Mouse (Mus musculus) stomach, postnatal 0 days (tissue): ENCODE measurements around the gene Tmprss11g. TPM values are rescaled to one million over a fixed set of nuclear protein-coding genes. Genes with fewer than 3 reads are reported as not detected.

Source experiments
- ATAC-seq: fragments of 200-750 bp; cut with Nextera tagmentation; 2 replicates; pipeline ENCODE4 v1.8.0; 2017; ENCODE audit not compliant: low FRiP score, low TSS enrichment
- DNase-seq: peaks from one replicate; pipeline ENCODE4 v3.0.0-alpha.2; 2016; ENCODE audit warnings: low spot score
- H3K27ac ChIP-seq: fragments of 300-500 bp; sonication (generic); replicated peaks from 2 replicates; pipeline ENCODE4 v1.5.1; 2014; ENCODE audit warnings: mild to moderate bottlenecking, control low read depth
- H3K27me3 ChIP-seq: fragments of 300-500 bp; sonication (generic); 2 replicates; pipeline ENCODE4 v1.6.1; 2014; ENCODE audit warnings: low read length; ENCODE audit not compliant: control insufficient read depth, insufficient read depth
- H3K36me3 ChIP-seq: fragments of 300-500 bp; sonication (generic); 2 replicates; pipeline ENCODE4 v1.6.1; 2014; ENCODE audit warnings: low read length, mixed read lengths; ENCODE audit not compliant: control insufficient read depth, insufficient read depth
- H3K4me1 ChIP-seq: fragments of 300-500 bp; sonication (generic); replicated peaks from 2 replicates; pipeline ENCODE4 v1.6.1; 2014; ENCODE audit warnings: antibody characterized with exemption; ENCODE audit not compliant: control insufficient read depth, insufficient read depth
- H3K4me2 ChIP-seq: fragments of 300-500 bp; sonication (generic); replicated peaks from 2 replicates; pipeline ENCODE4 v1.6.1; 2014; ENCODE audit warnings: low read depth, mild to moderate bottlenecking, control low read depth, moderate library complexity
- H3K4me3 ChIP-seq: fragments of 300-500 bp; sonication (generic); 2 replicates; pipeline ENCODE4 v1.5.1; 2014; ENCODE audit warnings: low read depth, low read length, control low read depth
- H3K9ac ChIP-seq: fragments of 300-500 bp; sonication (generic); 2 replicates; pipeline ENCODE4 v1.6.1; 2014; ENCODE audit warnings: mild to moderate bottlenecking, low read length, control low read depth, mixed read lengths
- H3K9me3 ChIP-seq: fragments of 300-500 bp; sonication (generic); 2 replicates; pipeline ENCODE4 v1.6.1; 2016; ENCODE audit warnings: low read length; ENCODE audit not compliant: control insufficient read depth
- CTCF ChIP-seq: IDR thresholded peaks from 2 replicates; pipeline ENCODE4 v1.5.1; 2016; ENCODE audit warnings: antibody characterized with exemption, low read depth, mild to moderate bottlenecking, moderate library complexity
- EP300 ChIP-seq: optimal IDR thresholded peaks from 2 replicates; pipeline ENCODE3; 2016; ENCODE audit warnings: antibody characterized with exemption
- WGBS: fragments of 180-500 bp; shearing (Covaris S2); extraction: QIAGEN DNeasy Blood & Tissue Kit; methylation state at CpG from one replicate; pipeline ENCODE4 v1.1.7; 2014; 5-methylcytosine and 5-hydroxymethylcytosine counted together
- polyA plus RNA-seq: library from polyadenylated mRNA; unstranded; fragments of >200 nt; fragmentation: Nextera tagmentation; extraction: Ambion mirVana; gene quantifications from 2 replicates; pipeline ENCODE4 v1.2.1, GENCODE M21; 2015

Tmprss11g gene
- polyA plus RNA-seq, 1 experiment from 2014 or later: 3.5 TPM

DNA sequence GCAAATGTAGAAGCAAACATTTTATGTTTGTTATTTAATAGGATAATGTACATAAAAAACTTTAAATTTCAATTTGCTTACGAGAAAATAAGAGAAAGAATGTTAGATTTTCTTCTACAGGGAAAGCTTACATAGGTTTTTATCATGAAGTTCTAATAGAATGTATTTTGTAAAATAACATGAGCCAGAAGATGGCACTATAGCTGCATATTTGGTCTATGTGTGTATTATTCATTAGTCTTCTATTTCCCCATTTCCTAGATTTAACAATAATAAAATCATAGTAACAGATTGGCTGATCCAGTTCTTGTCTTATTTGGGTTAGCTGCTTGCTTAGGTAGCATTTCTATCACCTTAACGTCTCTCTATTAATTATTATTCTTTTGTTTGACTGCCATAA lies 35.8 kb downstream of the Tmprss11g start:
- Histone ChIP-seq H3K4me2 (no peak overlapping the region), H3K27ac (no peak overlapping the region), H3K27me3 (no peaks in the 10 kb centered on the region), H3K9ac (no peak overlapping the region), H3K9me3 (no peaks in the 10 kb centered on the region), H3K4me1 (no peaks in the 10 kb centered on the region), H3K4me3 (no peak overlapping the region), H3K36me3 (no peaks in the 10 kb centered on the region)
- TF ChIP-seq EP300: no peak
- TF ChIP-seq CTCF: peak; percentile 57
- ATAC-seq (no peak), DNase-seq (no peak)
- 65% methylated on average over 2 of the region's 2 CpGs for WGBS

DNA sequence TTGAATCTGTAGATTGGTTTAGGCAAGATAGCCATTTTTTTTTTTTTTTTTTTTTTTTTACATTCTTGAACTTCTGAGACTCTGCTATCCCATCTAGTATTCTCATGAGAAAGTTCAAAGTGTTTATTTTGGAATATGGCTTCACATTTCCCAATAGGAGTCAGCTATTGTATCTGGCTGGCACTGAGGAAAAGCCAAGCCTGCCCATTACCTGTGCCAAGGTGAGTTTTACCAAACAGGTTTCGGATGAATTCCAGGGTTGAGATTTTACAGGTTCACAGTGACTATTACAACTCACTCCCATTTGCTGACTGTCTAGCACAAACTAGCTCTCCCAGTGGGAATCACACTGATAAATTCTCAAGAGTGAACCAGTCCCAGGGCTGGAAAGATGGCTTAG lies 36.4 kb downstream of the Tmprss11g start:
- no peak overlapping the region for H3K4me3 ChIP-seq
- H3K4me2 ChIP-seq: no peak overlapping the region
- H3K9ac ChIP-seq: no peak overlapping the region
- DNase-seq (no peak), ATAC-seq (no peak)
- TF ChIP-seq EP300 (no peak), CTCF (no peak)
- H3K9me3 ChIP-seq: no peaks in the 10 kb centered on the region
- no peaks in the 10 kb centered on the region for H3K36me3 ChIP-seq
- H3K27me3 ChIP-seq: no peaks in the 10 kb centered on the region
- WGBS: 56% methylated on average over 1 of the region's 1 CpGs
- H3K4me1 ChIP-seq: no peaks in the 10 kb centered on the region
- H3K27ac ChIP-seq: no peak overlapping the region

DNA sequence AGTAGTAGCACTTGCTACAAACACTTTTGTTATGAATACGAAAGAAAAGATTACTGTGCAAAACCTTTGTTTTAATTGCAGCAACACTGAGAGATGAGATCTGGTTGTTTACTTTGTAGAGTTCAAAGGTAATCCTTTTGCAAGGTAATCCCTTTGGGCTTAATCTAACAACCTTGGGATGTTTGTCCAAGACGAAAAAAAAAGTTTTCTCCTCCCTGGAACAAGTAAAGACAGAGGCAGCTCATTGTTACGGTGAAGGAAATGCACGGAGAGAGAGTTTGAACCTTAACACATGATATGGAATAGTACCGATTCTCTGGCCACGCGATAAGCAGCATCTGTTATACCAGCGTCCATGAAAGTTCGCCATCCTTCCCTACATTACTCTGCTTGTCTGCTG lies 44.5 kb downstream of the Tmprss11g start:
- Histone ChIP-seq H3K4me1 (no peaks in the 10 kb centered on the region), H3K9me3 (no peaks in the 10 kb centered on the region), H3K36me3 (no peaks in the 10 kb centered on the region), H3K9ac (no peak overlapping the region), H3K27me3 (no peaks in the 10 kb centered on the region), H3K4me3 (no peak overlapping the region), H3K4me2 (no peak overlapping the region), H3K27ac (no peak overlapping the region)
- 52% methylated on average over 9 of the region's 9 CpGs for WGBS
- DNase-seq (no peak), ATAC-seq (no peak)
- TF ChIP-seq CTCF (no peak), EP300 (no peak)

DNA sequence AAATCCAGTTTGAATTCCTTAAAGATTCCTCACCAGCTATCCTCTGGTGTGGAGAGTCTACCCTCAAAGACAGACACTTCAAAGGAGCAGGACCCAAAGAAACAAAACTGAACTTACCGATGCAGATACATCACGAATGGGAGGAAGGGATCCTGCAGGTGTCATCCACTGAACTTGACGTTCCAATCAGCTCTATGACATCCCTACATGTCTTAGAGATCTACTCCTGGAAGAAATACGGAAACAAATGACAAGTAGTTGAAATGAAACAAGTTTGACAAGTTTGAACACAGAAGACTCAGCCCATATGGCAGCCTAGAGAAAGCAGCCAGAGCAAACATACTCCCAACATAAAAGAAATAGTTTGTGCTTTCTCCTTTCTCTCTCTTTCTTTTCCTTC lies 49.5 kb downstream of the Tmprss11g start, which contains the start of gene Tmprss11a:
Gene Tmprss11a (minus strand): TSS at position 101 of the 400 bp plus-strand sequence.
- no peak for ATAC-seq
- 53% methylated on average over 4 of the region's 4 CpGs for WGBS
- H3K27ac ChIP-seq: no peak within 1 kb of the TSS

DNA sequence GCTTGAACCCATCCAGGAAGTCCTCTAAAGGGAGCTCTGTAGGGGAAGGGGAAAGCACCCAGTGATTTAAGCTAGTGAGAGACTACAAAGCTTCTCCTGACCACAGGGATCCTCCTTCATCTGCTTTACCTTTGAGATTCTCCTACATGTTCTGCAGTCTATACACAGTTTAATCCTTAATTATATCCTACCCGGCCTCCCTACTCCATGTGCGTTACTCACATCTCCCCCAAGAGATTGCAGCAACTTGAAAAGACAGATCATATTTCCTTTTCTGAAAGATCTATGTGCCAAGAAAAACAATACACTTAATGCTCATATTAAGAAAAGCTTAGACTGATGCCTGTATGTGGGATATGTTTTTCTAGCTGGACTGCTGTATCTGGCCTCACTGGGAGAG lies 79.1 kb downstream of the Tmprss11g start:
- Histone ChIP-seq H3K27ac (no peak overlapping the region), H3K36me3 (no peaks in the 10 kb centered on the region), H3K27me3 (no peaks in the 10 kb centered on the region), H3K4me1 (no peaks in the 10 kb centered on the region), H3K9ac (no peak overlapping the region), H3K4me2 (no peak overlapping the region), H3K9me3 (no peaks in the 10 kb centered on the region), H3K4me3 (no peak overlapping the region)
- ATAC-seq (no peak), DNase-seq (no peak)
- TF ChIP-seq CTCF (no peak), EP300 (no peak)
- 46% methylated on average over 2 of the region's 2 CpGs for WGBS

More for the DNA sequence above, 49.5 kb downstream of the Tmprss11g start, which contains the start of gene Tmprss11a:
- Histone ChIP-seq H3K36me3 (no peaks in the 10 kb centered on the region), H3K4me1 (no peaks in the 10 kb centered on the region), H3K4me3 (no peak within 1 kb of the TSS), H3K27me3 (no peaks in the 10 kb centered on the region), H3K9me3 (no peaks in the 10 kb centered on the region), H3K4me2 (no peak within 1 kb of the TSS), H3K9ac (no peak within 1 kb of the TSS)
- no peak for DNase-seq
- no peak for TF ChIP-seq EP300

DNA sequence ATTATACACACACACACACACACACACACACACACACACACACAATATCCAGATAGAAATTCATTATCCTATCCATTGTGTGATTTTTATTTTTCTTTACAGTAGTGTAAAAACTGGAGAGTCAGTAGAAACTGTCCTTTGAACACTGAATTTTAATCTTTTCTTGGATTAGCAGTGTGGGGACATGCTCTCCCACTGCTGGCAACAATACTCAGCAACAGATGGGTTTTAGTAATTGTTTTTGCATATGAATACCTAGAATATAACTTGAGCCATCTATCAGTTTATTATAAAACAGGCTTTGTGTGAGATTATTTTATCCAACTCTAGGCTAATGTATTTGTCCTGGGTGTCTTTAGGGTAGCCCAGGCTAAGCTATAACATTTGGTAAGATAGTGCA lies 79.9 kb downstream of the Tmprss11g start:
- Histone ChIP-seq H3K9me3 (no peaks in the 10 kb centered on the region), H3K4me1 (no peaks in the 10 kb centered on the region), H3K4me3 (no peak overlapping the region), H3K4me2 (no peak overlapping the region), H3K9ac (no peak overlapping the region), H3K27ac (no peak overlapping the region), H3K36me3 (no peaks in the 10 kb centered on the region), H3K27me3 (no peaks in the 10 kb centered on the region)
- ATAC-seq: no peak
- TF ChIP-seq EP300 (no peak), CTCF (no peak)
- DNase-seq: no peak

Other genes starting within 250 kb of the Tmprss11g start
- gene Tmprss11c, start 229.3 kb downstream of the Tmprss11g start, polyA plus RNA-seq: not detected in 2 replicates
- 4.4 and 5.9 TPM in 2 replicates for gene Tmprss11d, start 145.2 kb downstream of the Tmprss11g start, polyA plus RNA-seq
- gene Tmprss11a, start 49.6 kb downstream of the Tmprss11g start, polyA plus RNA-seq: 8.6 and 9.9 TPM in 2 replicates
- gene Tmprss11f, start 113.8 kb upstream of the Tmprss11g start, polyA plus RNA-seq: 9.5 and 10.8 TPM in 2 replicates
- gene Tmprss11b, start 157.8 kb upstream of the Tmprss11g start, polyA plus RNA-seq: 0.84 and 1.7 TPM in 2 replicates
- gene Tmprss11e, start 227.2 kb upstream of the Tmprss11g start, polyA plus RNA-seq: 1.4 TPM in 2 replicates